In the genomic region with DNA sequence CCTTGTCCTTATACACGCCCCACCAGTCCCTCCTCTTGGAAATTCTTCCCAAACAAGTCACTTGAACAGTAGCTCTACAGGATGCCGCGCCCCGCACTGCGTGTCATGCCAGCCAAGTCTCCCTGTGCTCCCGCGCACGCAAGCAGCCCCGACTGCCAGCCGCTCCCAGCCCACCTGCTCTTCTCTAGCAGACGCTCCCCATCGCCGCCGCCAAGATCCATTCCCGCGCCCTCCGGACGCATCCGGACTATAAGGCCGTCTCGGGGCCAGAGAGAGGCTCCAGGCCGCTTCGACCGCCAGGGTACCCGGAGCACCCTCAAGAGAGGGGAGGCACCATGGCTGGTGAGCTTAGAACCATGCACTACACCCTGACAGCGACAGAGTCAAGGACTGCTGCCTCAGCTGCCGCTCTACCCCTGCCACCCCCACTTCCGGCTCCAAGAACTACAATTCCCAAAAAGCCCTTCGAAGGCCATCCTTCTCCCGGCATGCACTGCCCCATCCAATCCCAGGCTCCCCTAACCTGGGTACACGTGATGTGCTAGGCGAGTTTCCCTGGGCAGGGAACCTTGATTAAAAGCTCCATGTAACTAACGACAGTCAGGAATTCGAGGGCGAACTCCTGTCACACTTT, we compare ENCODE assay signal across 8 mouse cellular contexts. TPM values are rescaled to one million over a fixed set of nuclear protein-coding genes. Genes with fewer than 3 reads are reported as not detected.
DNase-seq lines count a peak whose midpoint lies in the region; ATAC-seq and TF ChIP-seq lines count a peak whose summit lies in the region.

No protein-coding gene starts in this region.

- peak overlapping the region; percentile 84 for H3K4me3 ChIP-seq in forebrain, embryonic 10.5 days
- peak overlapping the region; percentile 67 for H3K4me3 ChIP-seq in heart, embryonic 15.5 days
- H3K4me3 ChIP-seq in liver, embryonic 14.5 days (ENCODE audit: insufficient read depth in 1 of 2, low read depth in 2 of 2, low read length in 2 of 2), result peak overlapping the region; percentile 91 to 93
- H3K4me3 ChIP-seq in neural tube, embryonic 11.5 days (ENCODE audit: low read depth, low read length), result peak overlapping the region; percentile 66
- H3K4me3 ChIP-seq in stomach, postnatal 0 days (ENCODE audit: low read depth, low read length), result peak overlapping the region; percentile 89

- no peak for TF ChIP-seq EP300 in liver, embryonic 14.5 days (IDR thresholded peaks at IDR 0.05; ENCODE audit: low read depth)
- TF ChIP-seq EP300 in stomach, postnatal 0 days (optimal IDR thresholded peaks at IDR 0.05), result peak; percentile 45

- peaks cover 19% of the 10 kb centered on the region for H3K4me1 ChIP-seq in forebrain, embryonic 10.5 days
- H3K4me1 ChIP-seq in heart, embryonic 15.5 days (replicated peaks), result peaks cover 30% of the 10 kb centered on the region
- H3K4me1 ChIP-seq in liver, embryonic 14.5 days (replicated peaks; ENCODE audit: control insufficient read depth in 2 of 2, insufficient read depth in 2 of 2, low read length in 1 of 2), result peaks cover 6 to 8% of the 10 kb centered on the region in 2 experiments
- peaks cover 9% of the 10 kb centered on the region; the same call in 1 of the 2 replicates for H3K4me1 ChIP-seq in neural tube, embryonic 11.5 days (ENCODE audit: control insufficient read depth, insufficient read depth, low read length)
- H3K4me1 ChIP-seq in stomach, postnatal 0 days (replicated peaks; ENCODE audit: control insufficient read depth, insufficient read depth), result peaks cover 2% of the 10 kb centered on the region; the same call in 1 of the 2 replicates

- H3K27ac ChIP-seq in forebrain, embryonic 10.5 days, result peak overlapping the region; percentile 86
- peak overlapping the region; percentile 90 for H3K27ac ChIP-seq in heart, embryonic 15.5 days
- peak overlapping the region; percentile 36; the same call in 1 of the 2 replicates for H3K27ac ChIP-seq in liver, embryonic 14.5 days
- H3K27ac ChIP-seq in neural tube, embryonic 11.5 days (ENCODE audit: low read depth, low read length), result 0 out of 2 replicates have a peak overlapping the region, but pooled peaks have one; percentile 42
- H3K27ac ChIP-seq in stomach, postnatal 0 days (replicated peaks), result peak overlapping the region; percentile 93

- under 1% methylated on average over 35 of the region's 35 CpGs for WGBS in forebrain, embryonic 10.5 days
- WGBS in heart, embryonic 15.5 days, result under 1% methylated on average over 34 of the region's 35 CpGs
- WGBS in liver, embryonic 14.5 days (ENCODE audit: insufficient replicate concordance), result under 1% methylated on average over 35 of the region's 35 CpGs
- WGBS in neural tube, embryonic 11.5 days, result 0% methylated on average over 28 of the region's 35 CpGs
- under 1% methylated on average over 35 of the region's 35 CpGs for WGBS in stomach, postnatal 0 days

- H3K9me3 ChIP-seq in forebrain, embryonic 10.5 days, result no peaks in the 10 kb centered on the region
- H3K9me3 ChIP-seq in heart, embryonic 15.5 days (replicated peaks), result no peaks in the 10 kb centered on the region
- no peaks in the 10 kb centered on the region for H3K9me3 ChIP-seq in liver, embryonic 14.5 days (ENCODE audit: control insufficient read depth, low read length)
- H3K9me3 ChIP-seq in neural tube, embryonic 11.5 days (ENCODE audit: control insufficient read depth, low read length), result no peaks in the 10 kb centered on the region
- H3K9me3 ChIP-seq in stomach, postnatal 0 days (ENCODE audit: control insufficient read depth, low read length), result no peaks in the 10 kb centered on the region

- TF ChIP-seq CTCF in liver, embryonic 14.5 days (IDR thresholded peaks at IDR 0.05; ENCODE audit: low read depth), result no peak
- TF ChIP-seq CTCF in stomach, postnatal 0 days (IDR thresholded peaks at IDR 0.05; ENCODE audit: low read depth), result no peak; the same call in 1 of the 2 replicates

- DNase-seq in CD8-positive naive resting alpha-beta T cell, adult 2 months (ENCODE audit: low read depth in 2 of 2, low spot score in 2 of 2), result peak; percentile 88 to 93
- DNase-seq in c-Kit-positive CD71-negative TER-119-negative erythroid progenitor cells, embryonic 14.5 days (ENCODE audit: low read depth), result peak; percentile 79
- DNase-seq in forebrain, embryonic 10.5 days (ENCODE audit: extremely low spot score, low spot score), result peak; percentile 87
- DNase-seq in kidney, postnatal 25 days, result peak; percentile 91 to 95
- peak; percentile 76 to 84 (median 77) for DNase-seq in liver, embryonic 14.5 days (ENCODE audit: low read depth in 3 of 3, low spot score in 3 of 3)
- peak; percentile 88 for DNase-seq in neural tube, embryonic 11.5 days (ENCODE audit: low spot score)
- DNase-seq in stomach, postnatal 0 days (ENCODE audit: low spot score), result peak; percentile 92

- H3K9ac ChIP-seq in heart, embryonic 15.5 days, result peak overlapping the region; percentile 73
- peak overlapping the region; percentile 74 for H3K9ac ChIP-seq in liver, embryonic 14.5 days (replicated peaks)
- H3K9ac ChIP-seq in neural tube, embryonic 11.5 days (ENCODE audit: low read length), result peak overlapping the region; percentile 74
- H3K9ac ChIP-seq in stomach, postnatal 0 days (ENCODE audit: low read length), result peak overlapping the region; percentile 83

- ATAC-seq in heart, embryonic 15.5 days (replicated peaks; ENCODE audit: insufficient number of reproducible peaks, insufficient read depth, low FRiP score, low read depth), result peak; percentile 98
- ATAC-seq in liver, embryonic 14.5 days (ENCODE audit: insufficient read depth), result peak; percentile 97
- ATAC-seq in neural tube, embryonic 11.5 days (ENCODE audit: insufficient read depth, low FRiP score, low TSS enrichment), result peak; percentile 99
- peak; percentile 98 for ATAC-seq in stomach, postnatal 0 days (ENCODE audit: low FRiP score, low TSS enrichment)

- peak overlapping the region; percentile 66 for H3K4me2 ChIP-seq in heart, embryonic 15.5 days
- H3K4me2 ChIP-seq in liver, embryonic 14.5 days (ENCODE audit: low read depth), result peak overlapping the region; percentile 94
- peak overlapping the region; percentile 83 for H3K4me2 ChIP-seq in neural tube, embryonic 11.5 days (ENCODE audit: low read depth)
- H3K4me2 ChIP-seq in stomach, postnatal 0 days (replicated peaks; ENCODE audit: low read depth), result peak overlapping the region; percentile 79

- no peaks in the 10 kb centered on the region; the same call in 1 of the 2 replicates for H3K36me3 ChIP-seq in forebrain, embryonic 10.5 days (replicated peaks)
- H3K36me3 ChIP-seq in heart, embryonic 15.5 days, result 0 out of 2 replicates have a peak, but pooled peaks cover 8% of the 10 kb centered on the region
- H3K36me3 ChIP-seq in liver, embryonic 14.5 days (replicated peaks; ENCODE audit: control insufficient read depth, insufficient read depth, low read depth), result no peaks in the 10 kb centered on the region
- no peaks in the 10 kb centered on the region for H3K36me3 ChIP-seq in neural tube, embryonic 11.5 days (ENCODE audit: control insufficient read depth, insufficient read depth, low read length)
- H3K36me3 ChIP-seq in stomach, postnatal 0 days (ENCODE audit: control insufficient read depth, insufficient read depth, low read length), result no peaks in the 10 kb centered on the region

- H3K27me3 ChIP-seq in forebrain, embryonic 10.5 days (ENCODE audit: poor library complexity, severe bottlenecking), result no peaks in the 10 kb centered on the region
- H3K27me3 ChIP-seq in heart, embryonic 15.5 days, result no peaks in the 10 kb centered on the region
- H3K27me3 ChIP-seq in liver, embryonic 14.5 days (ENCODE audit: control insufficient read depth, insufficient read depth, low read length), result no peaks in the 10 kb centered on the region
- no peaks in the 10 kb centered on the region for H3K27me3 ChIP-seq in neural tube, embryonic 11.5 days (ENCODE audit: control insufficient read depth, insufficient read depth, low read length)
- no peaks in the 10 kb centered on the region for H3K27me3 ChIP-seq in stomach, postnatal 0 days (ENCODE audit: control insufficient read depth, insufficient read depth, low read length)

RNA-seq across cellular contexts. Expression of gene Fyttd1, which starts 9.3 kb away (rescaled TPM):
- 99.0 and 101 TPM in 2 replicates for polyA plus RNA-seq in forebrain, embryonic 10.5 days (2016; fragmentation: Nextera tagmentation; extraction: Ambion mirVana)
- 101 and 125 TPM in 2 replicates for polyA plus RNA-seq in heart, embryonic 15.5 days (2015; fragmentation: Nextera tagmentation; extraction: Ambion mirVana)
- 5.7 and 9.8 TPM in 2 replicates for polyA plus RNA-seq in liver, embryonic 14.5 days (2012; rRNA removed)
- 33.3 and 33.9 TPM in 2 replicates for polyA plus RNA-seq in liver, embryonic 14.5 days (2014; fragmentation: Nextera tagmentation; extraction: Ambion mirVana)
- polyA plus RNA-seq in neural tube, embryonic 11.5 days (2014; fragmentation: Nextera tagmentation; extraction: Ambion mirVana), result 122 and 127 TPM in 2 replicates
- 60.4 and 66.5 TPM in 2 replicates for polyA plus RNA-seq in stomach, postnatal 0 days (2015; fragmentation: Nextera tagmentation; extraction: Ambion mirVana)

RNA-seq across cellular contexts. Expression of gene Rubcn, which starts 9.5 kb away (rescaled TPM):
- 18.0 and 19.9 TPM in 2 replicates for polyA plus RNA-seq in forebrain, embryonic 10.5 days (2016; fragmentation: Nextera tagmentation; extraction: Ambion mirVana)
- 27.0 and 34.0 TPM in 2 replicates for polyA plus RNA-seq in heart, embryonic 15.5 days (2015; fragmentation: Nextera tagmentation; extraction: Ambion mirVana)
- 3.9 and 4.2 TPM in 2 replicates for polyA plus RNA-seq in liver, embryonic 14.5 days (2012; rRNA removed)
- 3.1 and 4.3 TPM in 2 replicates for polyA plus RNA-seq in liver, embryonic 14.5 days (2014; fragmentation: Nextera tagmentation; extraction: Ambion mirVana)
- polyA plus RNA-seq in neural tube, embryonic 11.5 days (2014; fragmentation: Nextera tagmentation; extraction: Ambion mirVana), result 18.1 and 21.2 TPM in 2 replicates
- polyA plus RNA-seq in stomach, postnatal 0 days (2015; fragmentation: Nextera tagmentation; extraction: Ambion mirVana), result 7.1 and 8.3 TPM in 2 replicates

RNA-seq across cellular contexts. Expression of gene Lrch3, which starts 45.9 kb away (rescaled TPM):
- polyA plus RNA-seq in forebrain, embryonic 10.5 days (2016; fragmentation: Nextera tagmentation; extraction: Ambion mirVana), result 29.4 and 33.9 TPM in 2 replicates
- polyA plus RNA-seq in heart, embryonic 15.5 days (2015; fragmentation: Nextera tagmentation; extraction: Ambion mirVana), result 15.0 and 15.8 TPM in 2 replicates
- 5.0 and 6.3 TPM in 2 replicates for polyA plus RNA-seq in liver, embryonic 14.5 days (2012; rRNA removed)
- 3.9 and 4.9 TPM in 2 replicates for polyA plus RNA-seq in liver, embryonic 14.5 days (2014; fragmentation: Nextera tagmentation; extraction: Ambion mirVana)
- polyA plus RNA-seq in neural tube, embryonic 11.5 days (2014; fragmentation: Nextera tagmentation; extraction: Ambion mirVana), result 39.0 and 42.4 TPM in 2 replicates
- polyA plus RNA-seq in stomach, postnatal 0 days (2015; fragmentation: Nextera tagmentation; extraction: Ambion mirVana), result 5.4 and 8.1 TPM in 2 replicates

RNA-seq across cellular contexts. Expression of gene Smbd1, which starts 57.8 kb away (rescaled TPM):
- not detected in 2 replicates for polyA plus RNA-seq in forebrain, embryonic 10.5 days (2016; fragmentation: Nextera tagmentation; extraction: Ambion mirVana)
- polyA plus RNA-seq in heart, embryonic 15.5 days (2015; fragmentation: Nextera tagmentation; extraction: Ambion mirVana), result not detected in 2 replicates
- 0.07 TPM in 1 of 2 replicates, not detected in the other for polyA plus RNA-seq in liver, embryonic 14.5 days (2012; rRNA removed)
- polyA plus RNA-seq in liver, embryonic 14.5 days (2014; fragmentation: Nextera tagmentation; extraction: Ambion mirVana), result not detected in 2 replicates
- not detected in 2 replicates for polyA plus RNA-seq in neural tube, embryonic 11.5 days (2014; fragmentation: Nextera tagmentation; extraction: Ambion mirVana)
- 0.19 and 0.21 TPM in 2 replicates for polyA plus RNA-seq in stomach, postnatal 0 days (2015; fragmentation: Nextera tagmentation; extraction: Ambion mirVana)

Comparison
In these comparisons a context has a peak if more than half of its experiments do, and no peak if none do; other contexts are left out.
1. Peak in every context shown above with its lines: DNase-seq, ATAC-seq, H3K4me3 ChIP-seq and H3K27ac ChIP-seq.
2. H3K27ac ChIP-seq: peak in every context shown above with its lines; median percentile 93 in stomach, postnatal 0 days; 90 in heart, embryonic 15.5 days; 86 in forebrain, embryonic 10.5 days; 42 in neural tube, embryonic 11.5 days; 36 in liver, embryonic 14.5 days.